Mouse (Mus musculus): ENCODE data around the gene St3gal2. TPM values are rescaled to one million over a fixed set of nuclear protein-coding genes. Genes with fewer than 3 reads are reported as not detected.
"Not testable (repeated sequence)": the region's sequence is repeated elsewhere in the genome, so short reads cannot be mapped to it uniquely, and the experiment has no call there.

St3gal2 gene
- polyA plus RNA-seq, 1 experiment from 2014 or later, result 15.1 TPM

DNA sequence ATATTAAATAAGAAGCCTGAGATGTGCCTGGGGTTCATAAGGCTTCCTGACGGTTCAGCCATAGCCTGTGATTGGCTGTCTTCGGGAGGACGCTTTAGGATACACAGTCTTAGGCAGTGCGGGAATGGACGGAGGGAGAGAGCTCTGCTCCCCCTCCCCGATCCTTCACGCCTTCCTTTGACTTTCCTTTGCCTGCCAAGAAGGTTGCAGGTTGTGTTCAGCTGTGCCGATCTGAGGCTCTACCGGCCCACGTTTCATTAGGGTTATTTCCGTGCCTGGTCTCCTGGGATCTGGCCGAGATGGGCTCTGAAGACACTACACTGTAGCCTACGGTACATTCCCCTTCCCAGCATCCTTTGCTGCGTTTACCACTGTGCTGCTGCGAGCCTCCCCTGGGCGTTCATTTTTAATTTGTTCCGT lies 30.4 kb downstream of the St3gal2 start:
- H3K4me1 ChIP-seq (replicated peaks; ENCODE audit: insufficient read depth, low read length), result peaks cover 6% of the 10 kb centered on the region; the same call in 1 of the 2 replicates
- no peak overlapping the region for H3K27ac ChIP-seq
- H3K9me3 ChIP-seq (replicated peaks; ENCODE audit: low read length), result no peaks in the 10 kb centered on the region
- no peak overlapping the region for H3K4me3 ChIP-seq (replicated peaks; ENCODE audit: low read depth, low read length)
- H3K36me3 ChIP-seq (ENCODE audit: insufficient read depth, low read length), result no peaks in the 10 kb centered on the region
- no peak for TF ChIP-seq CTCF (IDR thresholded peaks at IDR 0.05; ENCODE audit: low read depth)
- 63% methylated on average over 17 of the region's 17 CpGs for WGBS
- ATAC-seq (replicated peaks; ENCODE audit: low FRiP score, low read depth), result no peak
- peak overlapping the region; percentile 13; the same call in 1 of the 2 replicates for H3K4me2 ChIP-seq (ENCODE audit: low read length)
- DNase-seq (ENCODE audit: low spot score), result no peak
- no peaks in the 10 kb centered on the region for H3K27me3 ChIP-seq (ENCODE audit: insufficient read depth, low read length)
- no peak overlapping the region for H3K9ac ChIP-seq (ENCODE audit: low read depth, low read length)

DNA sequence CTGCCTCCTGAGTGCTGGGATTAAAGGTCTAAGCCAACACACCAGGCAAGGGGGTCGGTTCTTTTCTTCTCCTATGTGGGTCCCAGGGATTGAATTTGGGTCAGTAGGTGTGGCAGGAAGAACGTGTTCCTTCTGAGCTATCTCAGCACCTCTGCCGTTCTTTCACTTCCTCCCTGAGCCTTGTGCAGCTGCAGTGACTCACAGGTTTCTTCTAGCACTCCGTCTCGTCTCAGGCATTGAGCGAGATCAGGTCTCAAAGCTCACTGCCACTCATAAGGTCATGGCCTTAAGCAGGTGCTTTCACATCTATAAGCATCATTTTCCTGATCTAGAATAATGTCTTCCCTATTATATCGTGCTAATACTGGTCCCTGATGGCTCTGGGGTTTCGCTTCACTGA lies 35.1 kb downstream of the St3gal2 start:
- ATAC-seq (replicated peaks; ENCODE audit: low FRiP score, low read depth), result no peak
- no peak overlapping the region for H3K9ac ChIP-seq (ENCODE audit: low read depth, low read length)
- no peaks in the 10 kb centered on the region for H3K9me3 ChIP-seq (replicated peaks; ENCODE audit: low read length)
- H3K4me3 ChIP-seq (replicated peaks; ENCODE audit: low read depth, low read length), result no peak overlapping the region
- no peak overlapping the region for H3K4me2 ChIP-seq (ENCODE audit: low read length)
- 0 out of 2 replicates have a peak, but pooled peaks cover 4% of the 10 kb centered on the region for H3K4me1 ChIP-seq (replicated peaks; ENCODE audit: insufficient read depth, low read length)
- no peak for TF ChIP-seq CTCF (IDR thresholded peaks at IDR 0.05; ENCODE audit: low read depth)
- no peak overlapping the region for H3K27ac ChIP-seq
- H3K36me3 ChIP-seq (ENCODE audit: insufficient read depth, low read length), result peaks cover 18% of the 10 kb centered on the region
- no peak for DNase-seq (ENCODE audit: low spot score)
- no peaks in the 10 kb centered on the region for H3K27me3 ChIP-seq (ENCODE audit: insufficient read depth, low read length)
- 63% methylated on average over 8 of the region's 8 CpGs for WGBS

DNA sequence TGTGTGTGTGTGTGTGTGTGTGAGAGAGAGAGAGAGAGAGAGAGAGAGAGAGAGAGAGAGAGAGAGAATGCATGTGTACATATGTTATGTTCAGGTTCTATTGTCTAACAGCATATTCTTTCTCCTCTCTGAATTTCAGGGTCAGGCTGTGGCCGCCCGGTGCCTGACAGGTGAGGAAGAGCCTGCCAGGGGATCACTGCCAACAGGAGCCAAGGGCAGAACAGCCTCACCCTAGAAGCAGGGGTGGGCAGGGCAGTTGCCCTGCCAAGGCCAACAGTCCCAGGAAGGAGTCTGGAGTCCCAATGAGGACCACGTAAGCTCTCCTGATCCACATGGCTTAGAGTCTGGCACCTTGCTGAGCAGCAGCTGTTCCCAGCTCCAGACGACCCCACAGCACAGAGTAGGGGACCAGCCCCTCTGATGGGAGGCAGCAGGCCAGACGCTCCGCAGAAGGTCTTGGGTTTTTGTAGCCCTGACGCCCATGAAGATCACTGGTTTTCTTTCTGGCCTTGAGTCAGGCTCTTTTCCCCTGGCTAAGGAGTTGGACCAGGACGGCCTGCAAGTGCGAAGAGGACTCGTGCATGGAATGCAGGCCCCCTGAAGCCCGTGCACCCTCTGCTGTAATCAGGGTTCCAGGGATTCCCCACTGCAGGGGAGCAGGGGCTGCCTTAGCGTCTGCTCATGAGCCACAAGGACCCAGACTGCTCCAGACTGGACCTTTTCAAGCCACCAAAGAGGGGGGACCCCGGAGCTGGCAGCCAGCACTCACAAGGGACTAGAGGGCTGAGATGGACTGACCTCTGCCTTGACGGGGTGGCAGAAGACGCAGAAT lies 37.1 kb downstream of the St3gal2 start:
- H3K36me3 ChIP-seq (ENCODE audit: insufficient read depth, low read length), result peaks cover 26% of the 10 kb centered on the region
- TF ChIP-seq CTCF (IDR thresholded peaks at IDR 0.05; ENCODE audit: low read depth), result no peak
- no peak for DNase-seq (ENCODE audit: low spot score)
- no peak overlapping the region for H3K9ac ChIP-seq (ENCODE audit: low read depth, low read length)
- no peak overlapping the region for H3K27ac ChIP-seq
- no peak overlapping the region for H3K4me2 ChIP-seq (ENCODE audit: low read length)
- H3K9me3 ChIP-seq (replicated peaks; ENCODE audit: low read length), result no peaks in the 10 kb centered on the region
- H3K27me3 ChIP-seq (ENCODE audit: insufficient read depth, low read length), result no peaks in the 10 kb centered on the region
- H3K4me1 ChIP-seq (replicated peaks; ENCODE audit: insufficient read depth, low read length), result 0 out of 2 replicates have a peak, but pooled peaks cover 4% of the 10 kb centered on the region
- ATAC-seq (replicated peaks; ENCODE audit: low FRiP score, low read depth), result no peak
- 87% methylated on average over 15 of the region's 15 CpGs for WGBS
- no peak overlapping the region for H3K4me3 ChIP-seq (replicated peaks; ENCODE audit: low read depth, low read length)

DNA sequence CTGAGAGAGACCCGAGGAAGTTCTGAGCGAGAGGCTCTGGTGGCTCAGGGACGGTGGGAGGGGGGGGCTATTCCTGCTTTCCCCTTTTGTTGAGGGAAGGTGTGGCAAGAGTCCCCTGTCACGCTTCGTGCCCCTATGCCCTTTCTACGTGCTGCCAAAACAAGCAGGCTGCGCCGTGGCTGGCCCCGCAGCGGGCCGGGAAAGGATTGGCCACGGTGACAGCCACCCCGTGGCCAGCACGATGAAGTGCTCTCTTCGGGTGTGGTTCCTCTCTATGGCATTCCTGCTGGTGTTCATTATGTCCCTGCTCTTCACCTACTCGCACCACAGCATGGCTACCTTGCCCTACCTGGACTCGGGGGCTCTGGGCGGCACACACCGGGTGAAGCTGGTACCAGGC lies 37.7 kb downstream of the St3gal2 start:
- DNase-seq (ENCODE audit: low spot score) (no peak), ATAC-seq (replicated peaks; ENCODE audit: low FRiP score, low read depth) (no peak)
- Histone ChIP-seq H3K36me3 (ENCODE audit: insufficient read depth, low read length) (peaks cover 29% of the 10 kb centered on the region), H3K4me3 (replicated peaks; ENCODE audit: low read depth, low read length) (no peak overlapping the region), H3K9ac (ENCODE audit: low read depth, low read length) (no peak overlapping the region), H3K4me2 (ENCODE audit: low read length) (no peak overlapping the region), H3K9me3 (replicated peaks; ENCODE audit: low read length) (no peaks in the 10 kb centered on the region), H3K27ac (no peak overlapping the region), H3K27me3 (ENCODE audit: insufficient read depth, low read length) (no peaks in the 10 kb centered on the region), H3K4me1 (replicated peaks; ENCODE audit: insufficient read depth, low read length) (0 out of 2 replicates have a peak, but pooled peaks cover 4% of the 10 kb centered on the region)
- WGBS, result 88% methylated on average over 19 of the region's 19 CpGs
- TF ChIP-seq CTCF (IDR thresholded peaks at IDR 0.05; ENCODE audit: low read depth), result no peak

DNA sequence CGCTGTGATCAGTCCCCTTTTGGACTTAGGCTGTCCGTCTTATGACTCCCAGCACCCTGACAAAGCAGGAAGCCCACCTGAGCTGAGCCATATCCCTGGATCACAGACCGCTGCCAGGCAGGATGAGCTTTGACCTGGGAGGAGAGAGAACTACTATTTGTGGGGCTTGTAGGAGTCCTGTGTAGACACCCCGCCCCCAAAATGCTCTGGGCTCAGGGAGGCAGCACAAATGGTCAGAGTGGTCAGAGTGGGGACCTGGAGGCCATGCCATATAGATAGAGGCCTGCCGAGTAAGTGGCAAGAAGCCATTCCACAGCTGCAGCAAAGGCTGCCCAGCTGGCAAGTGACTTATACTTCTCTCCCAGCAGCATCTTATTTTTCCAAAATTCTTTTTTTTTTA lies 38.4 kb downstream of the St3gal2 start:
- WGBS, result 79% methylated on average over 5 of the region's 5 CpGs
- no peak for ATAC-seq (replicated peaks; ENCODE audit: low FRiP score, low read depth)
- H3K9ac ChIP-seq (ENCODE audit: low read depth, low read length), result no peak overlapping the region
- peaks cover 29% of the 10 kb centered on the region for H3K36me3 ChIP-seq (ENCODE audit: insufficient read depth, low read length)
- no peaks in the 10 kb centered on the region for H3K27me3 ChIP-seq (ENCODE audit: insufficient read depth, low read length)
- no peak overlapping the region for H3K27ac ChIP-seq
- no peak for DNase-seq (ENCODE audit: low spot score)
- TF ChIP-seq CTCF (IDR thresholded peaks at IDR 0.05; ENCODE audit: low read depth), result no peak
- no peak overlapping the region for H3K4me2 ChIP-seq (ENCODE audit: low read length)
- 0 out of 2 replicates have a peak, but pooled peaks cover 4% of the 10 kb centered on the region for H3K4me1 ChIP-seq (replicated peaks; ENCODE audit: insufficient read depth, low read length)
- H3K9me3 ChIP-seq (replicated peaks; ENCODE audit: low read length), result no peaks in the 10 kb centered on the region
- no peak overlapping the region for H3K4me3 ChIP-seq (replicated peaks; ENCODE audit: low read depth, low read length)

GRCm38 (mm10) chr8:110958553-110958952 lies 38.8 kb downstream of the St3gal2 start:
- H3K27me3 ChIP-seq (ENCODE audit: insufficient read depth, low read length); ATAC-seq (replicated peaks; ENCODE audit: low FRiP score, low read depth); H3K4me1 ChIP-seq (replicated peaks; ENCODE audit: insufficient read depth, low read length); H3K9ac ChIP-seq (ENCODE audit: low read depth, low read length); H3K4me3 ChIP-seq (replicated peaks; ENCODE audit: low read depth, low read length); DNase-seq (ENCODE audit: low spot score); H3K4me2 ChIP-seq (ENCODE audit: low read length); H3K9me3 ChIP-seq (replicated peaks; ENCODE audit: low read length); H3K27ac ChIP-seq: not testable (repeated sequence)
- 92% methylated on average over 7 of the region's 7 CpGs for WGBS
- peaks cover 30% of the 10 kb centered on the region for H3K36me3 ChIP-seq (ENCODE audit: insufficient read depth, low read length)

All from kidney, postnatal 0 days (tissue).